Mouse (Mus musculus) adrenal gland (tissue): Measurements from ENCODE around the gene Ptpn18.

Experiments
- intact Hi-C: fragments of 180-260 bp; cut with DNase I; formaldehyde crosslinking; loops from one replicate; pipeline ENCODE4 v1.15.1; 2025

Ptpn18 gene

GRCm38 (mm10) chr1:34464310-34464817, 4.8 kb downstream of the Ptpn18 start:
- intact Hi-C loops, result no loop called here

- intact Hi-C loops, result no loop called here
Measured at GRCm38 (mm10) chr1:34465445-34465844, 5.9 kb downstream of the Ptpn18 start.

- intact Hi-C loops, result no loop called here
Measured at GRCm38 (mm10) chr1:34468051-34468450, 8.5 kb downstream of the Ptpn18 start.

- intact Hi-C loops, result no loop called here
Measured at GRCm38 (mm10) chr1:34468500-34468899, 8.9 kb downstream of the Ptpn18 start.

- intact Hi-C loops, result no loop called here
Measured at GRCm38 (mm10) chr1:34469801-34470200, 10.2 kb downstream of the Ptpn18 start.

GRCm38 (mm10) chr1:34472427-34473300, 13.1 kb downstream of the Ptpn18 start:
- intact Hi-C loops, result no loop called here

DNA sequence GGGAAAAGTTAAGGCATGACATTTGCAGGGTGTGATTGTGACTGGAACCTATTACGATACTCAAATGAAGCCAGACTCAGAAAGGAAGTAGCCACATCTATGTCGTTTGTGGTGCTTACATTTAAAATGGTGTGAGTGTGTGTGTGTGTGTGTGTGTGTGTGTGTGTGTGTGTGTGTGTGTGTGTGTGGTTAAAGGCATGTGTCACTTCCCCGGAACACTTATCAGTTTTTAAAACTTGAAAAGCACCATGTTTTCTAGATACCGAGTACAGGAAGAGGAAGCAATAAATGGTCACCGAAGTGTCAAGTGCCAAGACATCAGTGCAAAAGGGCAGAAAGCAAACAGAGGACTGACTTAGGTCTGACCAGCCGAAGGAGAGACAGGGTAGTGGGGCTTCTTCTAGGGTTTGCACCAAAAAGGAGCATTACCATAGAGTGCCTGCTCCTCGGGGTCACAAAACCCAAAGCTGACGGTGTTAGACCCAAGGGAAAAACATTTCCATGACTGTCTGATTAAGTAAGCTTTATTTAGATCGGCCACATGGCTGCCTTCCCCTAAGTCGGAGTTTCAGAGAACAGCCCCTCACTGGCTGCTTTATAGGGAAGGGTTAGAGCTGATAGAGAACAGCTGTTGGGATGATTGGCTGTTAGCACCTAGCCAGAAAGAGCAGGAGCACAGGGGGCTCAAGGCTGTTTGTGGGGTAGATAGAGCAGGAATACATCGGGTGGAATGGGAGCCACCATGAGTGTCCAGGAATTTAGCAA, 19.5 kb downstream of the Ptpn18 start:
- intact Hi-C loops, result no loop called here

DNA sequence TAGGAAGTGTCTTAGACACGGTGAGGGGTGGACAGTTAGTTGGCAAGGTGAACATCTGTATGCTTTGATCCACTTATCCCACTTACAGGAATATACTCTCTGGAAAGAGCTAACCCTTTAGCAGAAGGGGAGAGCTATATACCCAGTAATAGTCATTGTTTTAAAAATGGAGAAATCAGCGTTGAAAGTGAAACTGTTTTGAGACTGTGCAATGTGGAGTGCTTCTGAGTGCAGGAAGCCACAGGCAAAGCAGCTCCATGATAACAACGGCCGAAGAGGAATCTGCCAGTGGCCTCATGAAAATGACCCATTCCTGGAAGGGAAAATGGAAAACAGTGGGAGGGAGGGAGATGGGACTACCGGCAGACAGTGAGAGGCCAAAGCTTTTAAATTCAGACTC, 21.2 kb downstream of the Ptpn18 start:
- intact Hi-C loops, result no loop called here

DNA sequence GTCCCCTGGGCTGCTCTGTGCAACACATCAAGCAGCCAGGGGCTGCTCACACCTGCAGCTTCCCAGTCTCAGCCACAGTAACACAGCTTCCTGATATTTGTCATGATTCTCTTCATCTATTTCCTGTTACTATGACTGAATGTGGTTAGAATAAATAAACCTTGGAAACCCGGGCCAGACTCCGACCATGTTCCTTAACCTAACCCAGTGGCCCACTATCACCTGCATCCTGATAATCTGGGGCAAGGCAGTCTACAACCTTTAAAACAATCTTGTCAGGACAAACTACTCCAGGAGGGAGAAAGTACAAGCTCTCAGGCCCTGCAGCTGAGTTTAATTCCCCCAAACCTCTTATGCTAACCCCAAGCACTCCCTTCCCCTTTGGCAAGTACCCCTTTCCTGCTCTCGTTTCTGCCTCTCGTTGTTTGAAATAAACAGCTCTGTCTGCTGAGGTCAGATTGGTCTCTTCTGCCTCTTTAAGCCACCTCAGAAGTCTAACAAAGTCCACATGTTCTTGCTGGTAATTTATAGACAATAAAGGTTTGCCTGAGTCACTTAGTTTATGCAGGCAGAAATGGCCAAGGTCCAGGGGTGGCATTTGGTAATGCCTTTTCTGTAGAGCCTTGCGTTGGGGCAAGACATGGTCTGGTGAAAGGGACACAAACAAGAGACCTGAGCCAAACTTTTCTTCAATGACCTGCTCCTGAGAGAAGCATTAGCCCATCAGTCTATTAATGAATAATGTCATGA, 22.5 kb downstream of the Ptpn18 start:
- intact Hi-C loops, result no loop called here

GRCm38 (mm10) chr1:34484470-34484869, 24.9 kb downstream of the Ptpn18 start:
- intact Hi-C loops, result no loop called here

DNA sequence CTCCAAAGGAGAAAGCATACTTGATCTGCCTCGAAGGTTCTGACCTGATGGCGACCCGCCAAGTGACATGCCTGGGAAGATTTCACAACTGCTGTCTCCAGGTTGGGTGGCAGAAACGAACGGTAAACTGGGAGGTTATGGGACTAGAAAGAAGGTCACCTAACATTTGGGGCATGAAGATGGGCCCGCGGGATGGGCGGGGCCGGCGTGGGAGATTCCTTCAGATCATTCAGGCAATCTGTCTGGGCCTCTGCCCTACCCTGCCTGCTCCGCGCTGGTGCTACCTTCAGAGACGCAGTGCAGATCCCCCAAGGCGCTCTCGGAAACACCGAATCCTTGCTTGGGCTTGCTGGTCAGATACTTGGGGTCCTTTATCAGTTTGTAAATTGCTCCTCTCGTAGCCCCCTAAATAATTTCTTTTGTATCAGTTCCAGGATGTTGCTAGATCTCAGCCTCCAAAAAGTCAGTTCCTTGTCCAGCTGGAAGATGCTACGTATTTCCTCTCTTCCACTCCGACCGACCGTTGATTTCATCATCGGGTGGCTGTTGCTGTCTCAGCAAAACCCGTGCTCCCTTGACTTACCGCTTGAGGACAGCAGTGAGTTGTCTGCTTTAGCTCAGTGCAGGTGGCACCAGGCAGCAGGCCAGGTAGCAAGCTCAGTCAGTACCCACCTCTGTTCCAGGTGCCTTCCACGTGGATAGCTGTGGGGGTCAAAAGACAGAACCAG, 26.1 kb downstream of the Ptpn18 start:
- intact Hi-C loops, result no loop called here

- intact Hi-C loops, result no loop called here
Measured at GRCm38 (mm10) chr1:34487383-34487782, 27.8 kb downstream of the Ptpn18 start.

- intact Hi-C loops, result no loop called here
Measured at GRCm38 (mm10) chr1:34489852-34490541, 30.4 kb downstream of the Ptpn18 start.

- intact Hi-C loops, result no loop called here
Measured at GRCm38 (mm10) chr1:34491480-34491879, 31.9 kb downstream of the Ptpn18 start.

DNA sequence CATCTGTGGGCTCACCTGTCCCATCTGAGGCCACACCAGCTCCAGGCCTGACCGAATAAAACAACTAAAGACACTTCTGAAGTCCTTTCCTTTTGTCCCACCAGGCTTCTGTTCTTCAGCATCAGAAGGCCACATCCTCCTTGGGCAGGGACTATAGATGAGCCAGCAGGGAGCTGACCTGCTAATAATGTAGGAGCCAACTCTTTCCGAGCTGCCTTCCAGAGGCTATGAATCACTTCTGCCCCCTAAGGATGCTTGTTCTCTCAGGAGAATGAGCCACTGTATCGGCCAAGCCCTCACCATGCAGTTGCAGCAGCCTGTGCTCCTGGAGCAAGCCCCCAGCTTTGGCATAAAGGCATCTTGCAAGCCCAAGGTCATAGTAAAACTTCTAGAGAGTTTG, 43.4 kb downstream of the Ptpn18 start:
- intact Hi-C loops, result no loop called here

- intact Hi-C loops, result no loop called here
Measured at GRCm38 (mm10) chr1:34505307-34505706, 45.7 kb downstream of the Ptpn18 start.

- intact Hi-C loops, result no loop called here
Measured at GRCm38 (mm10) chr1:34505970-34506551, 46.5 kb downstream of the Ptpn18 start.

DNA sequence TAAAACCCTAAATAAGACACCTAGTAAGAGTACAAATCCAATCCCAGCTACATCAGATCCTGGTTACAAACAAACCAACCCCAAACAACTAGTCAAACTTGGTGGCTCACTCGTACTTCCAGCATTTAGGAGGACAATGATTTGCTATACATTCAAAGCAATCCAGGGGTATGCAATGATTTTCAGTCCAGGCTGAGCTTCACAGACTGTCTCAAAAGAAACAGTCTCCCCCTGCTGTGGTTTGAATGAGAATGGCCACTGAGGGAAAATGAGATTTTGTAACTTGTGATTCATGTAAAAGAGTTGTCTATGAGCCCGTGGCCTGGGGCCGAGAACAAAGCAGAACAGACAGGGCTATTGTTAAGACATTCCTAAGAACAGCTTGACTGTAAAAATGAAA, 48.4 kb downstream of the Ptpn18 start:
- intact Hi-C loops, result no loop called here

DNA sequence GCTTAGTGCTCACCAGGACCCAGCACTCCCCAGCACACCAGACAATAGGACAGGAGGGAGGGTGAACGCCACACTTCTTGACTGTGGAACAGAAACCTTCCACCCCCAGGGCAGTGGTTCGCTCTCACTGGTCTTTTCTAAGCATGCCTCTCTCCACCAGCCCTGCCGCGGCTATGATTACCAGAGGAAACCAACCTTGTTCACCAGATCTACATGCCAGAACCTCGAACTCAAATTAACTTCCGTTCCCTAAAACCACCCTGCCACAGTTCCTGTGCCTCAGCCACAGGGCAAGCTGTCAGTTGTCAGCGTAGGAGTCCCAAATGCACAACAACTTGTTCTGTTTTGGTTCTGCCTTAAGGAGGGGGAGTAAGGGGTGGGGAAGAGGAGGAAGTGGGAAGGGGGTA, 51.0 kb downstream of the Ptpn18 start:
- intact Hi-C loops, result no loop called here

DNA sequence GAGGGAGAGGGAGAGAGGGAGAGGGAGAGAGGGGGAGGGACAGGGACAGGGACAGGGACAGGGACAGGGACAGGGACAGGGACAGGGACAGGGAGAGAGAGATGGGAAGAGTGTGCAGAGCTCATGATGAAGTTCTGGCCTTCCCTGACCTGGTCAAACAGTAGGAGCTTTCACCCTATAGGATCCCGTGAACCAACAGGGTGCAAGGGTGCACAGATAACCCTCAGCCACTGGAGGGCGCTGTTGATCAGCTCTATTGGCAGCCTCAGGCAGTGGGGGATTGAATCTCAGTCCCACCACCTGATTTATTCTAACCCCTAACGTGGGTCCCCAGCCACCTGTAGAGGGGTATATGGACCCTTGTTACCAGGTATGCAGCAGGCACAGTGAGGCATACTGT, 51.5 kb downstream of the Ptpn18 start:
- intact Hi-C loops, result no loop called here
